Mouse (Mus musculus) hindbrain, embryonic 12.5 days (tissue): ENCODE results near the gene H1foo. TPM values are rescaled to one million over a fixed set of nuclear protein-coding genes. Genes with fewer than 3 reads are reported as not detected.

Experiments used
- ATAC-seq: fragments of 200-750 bp; cut with Nextera tagmentation; 2 replicates; pipeline ENCODE4 v1.8.0; 2017; ENCODE audit warnings: moderate TSS enrichment; ENCODE audit not compliant: low FRiP score
- H3K27ac ChIP-seq: fragments of 300-500 bp; sonication (generic); 2 replicates; pipeline ENCODE4 v1.5.1; 2016; ENCODE audit warnings: mild to moderate bottlenecking
- H3K27me3 ChIP-seq: fragments of 300-500 bp; sonication (generic); 2 replicates; pipeline ENCODE4 v1.6.1; 2016; ENCODE audit warnings: mild to moderate bottlenecking
- H3K36me3 ChIP-seq: fragments of 300-500 bp; sonication (generic); 2 replicates; pipeline ENCODE4 v1.6.1; 2016; ENCODE audit warnings: mild to moderate bottlenecking
- H3K4me1 ChIP-seq: fragments of 300-500 bp; sonication (generic); 2 replicates; pipeline ENCODE4 v1.6.1; 2016
- H3K4me2 ChIP-seq: fragments of 300-500 bp; sonication (generic); replicated peaks from 2 replicates; pipeline ENCODE4 v1.6.1; 2016; ENCODE audit warnings: mild to moderate bottlenecking
- H3K4me3 ChIP-seq: fragments of 300-500 bp; sonication (generic); 2 replicates; pipeline ENCODE4 v1.5.1; 2016; ENCODE audit warnings: mild to moderate bottlenecking
- H3K9ac ChIP-seq: fragments of 300-500 bp; sonication (generic); 2 replicates; pipeline ENCODE4 v1.6.1; 2016; ENCODE audit warnings: mild to moderate bottlenecking, moderate library complexity
- H3K9me3 ChIP-seq: fragments of 300-500 bp; sonication (generic); replicated peaks from 2 replicates; pipeline ENCODE4 v1.6.1; 2016; ENCODE audit warnings: mild to moderate bottlenecking
- WGBS: fragments of 180-500 bp; shearing (Covaris S2); methylation state at CpG from one replicate; pipeline ENCODE4 v1.1.7; 2016; 5-methylcytosine and 5-hydroxymethylcytosine counted together
- polyA plus RNA-seq: library from polyadenylated mRNA; unstranded; fragments of >200 nt; fragmentation: Nextera tagmentation; extraction: Ambion mirVana; gene quantifications from 2 replicates; pipeline ENCODE4 v1.2.1, GENCODE M21; 2016

The H1foo gene
- polyA plus RNA-seq, 1 experiment from 2014 or later, result not detected

DNA sequence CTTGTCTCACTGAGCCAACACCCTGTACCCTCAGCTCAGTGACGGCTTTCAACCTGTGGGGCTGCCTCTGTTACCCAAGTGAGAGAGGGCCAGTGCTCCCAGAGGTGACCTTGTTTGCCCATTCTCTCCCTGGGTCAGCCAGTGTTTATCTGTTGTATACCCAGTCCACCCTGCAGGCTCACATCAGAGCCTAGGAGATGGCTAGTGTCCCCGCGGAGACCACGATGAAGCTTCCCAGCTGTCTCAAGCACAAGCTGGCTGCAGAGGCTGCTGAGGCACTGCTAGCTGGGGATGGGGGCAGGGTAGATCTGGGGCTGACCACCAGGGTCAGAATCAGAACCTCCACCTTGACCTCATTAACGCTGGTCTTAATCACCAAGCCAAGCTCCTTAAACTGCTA lies 14.7 kb upstream of the H1foo start:
- ATAC-seq, result no peak
- no peaks in the 10 kb centered on the region for H3K9me3 ChIP-seq
- no peaks in the 10 kb centered on the region for H3K27me3 ChIP-seq
- H3K4me3 ChIP-seq, result no peak overlapping the region
- no peak overlapping the region for H3K27ac ChIP-seq
- peaks cover 11% of the 10 kb centered on the region for H3K4me1 ChIP-seq
- 64% methylated on average over 5 of the region's 5 CpGs for whole genome bisulfite sequencing
- H3K9ac ChIP-seq, result no peak overlapping the region
- H3K36me3 ChIP-seq, result no peaks in the 10 kb centered on the region
- no peak overlapping the region for H3K4me2 ChIP-seq

DNA sequence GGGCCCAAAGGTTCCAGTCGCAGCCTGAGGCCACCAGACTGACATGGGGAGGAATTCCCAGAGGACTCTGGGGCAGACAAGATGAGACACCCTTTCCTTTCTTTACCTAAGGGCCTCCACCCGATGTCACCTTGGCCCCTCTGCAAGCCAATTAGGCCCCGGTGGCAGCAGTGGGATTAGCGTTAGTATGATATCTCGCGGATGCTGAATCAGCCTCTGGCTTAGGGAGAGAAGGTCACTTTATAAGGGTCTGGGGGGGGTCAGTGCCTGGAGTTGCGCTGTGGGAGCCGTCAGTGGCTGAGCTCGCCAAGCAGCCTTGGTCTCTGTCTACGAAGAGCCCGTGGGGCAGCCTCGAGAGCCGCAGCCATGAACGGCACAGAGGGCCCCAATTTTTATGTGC lies 13.1 kb upstream of the H1foo start, which contains the start of gene Rho:
Gene Rho (plus strand): TSS at position 110 of the 400 bp plus-strand sequence.
- no peak within 1 kb of the TSS for H3K9ac ChIP-seq
- H3K27me3 ChIP-seq, result no peaks in the 10 kb centered on the region
- H3K4me2 ChIP-seq, result no peak within 1 kb of the TSS
- no peaks in the 10 kb centered on the region for H3K36me3 ChIP-seq
- H3K9me3 ChIP-seq, result no peaks in the 10 kb centered on the region
- H3K4me1 ChIP-seq, result peaks cover 9% of the 10 kb centered on the region
- peak within 1 kb of the TSS; percentile 40; the same call in 1 of the 2 replicates for H3K27ac ChIP-seq
- 84% methylated on average over 14 of the region's 14 CpGs for WGBS
- ATAC-seq, result no peak
- no peak within 1 kb of the TSS for H3K4me3 ChIP-seq

DNA sequence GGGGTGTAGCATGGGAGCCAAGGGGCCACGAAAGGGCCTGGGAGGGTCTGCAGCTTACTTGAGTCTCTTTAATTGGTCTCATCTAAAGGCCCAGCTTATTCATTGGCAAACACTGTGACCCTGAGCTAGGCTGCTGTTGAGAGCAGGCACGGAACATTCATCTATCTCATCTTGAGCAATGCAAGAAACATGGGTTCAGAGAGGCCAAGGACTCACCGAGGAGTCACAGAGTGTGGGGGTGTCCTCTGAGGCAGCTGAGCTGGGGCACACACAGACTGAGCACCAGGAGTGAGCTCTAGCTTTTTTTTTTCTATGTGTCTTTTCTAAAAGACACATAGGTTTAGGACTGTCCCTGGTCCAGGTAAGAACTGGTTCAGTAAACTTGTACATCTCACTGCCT lies 12.3 kb upstream of the H1foo start:
- no peak overlapping the region for H3K9ac ChIP-seq
- no peak overlapping the region for H3K27ac ChIP-seq
- no peaks in the 10 kb centered on the region for H3K27me3 ChIP-seq
- H3K36me3 ChIP-seq, result no peaks in the 10 kb centered on the region
- H3K4me3 ChIP-seq, result no peak overlapping the region
- H3K9me3 ChIP-seq, result no peaks in the 10 kb centered on the region
- ATAC-seq, result no peak
- WGBS, result 95% methylated on average over 3 of the region's 3 CpGs
- peaks cover 4% of the 10 kb centered on the region for H3K4me1 ChIP-seq
- H3K4me2 ChIP-seq, result no peak overlapping the region

DNA sequence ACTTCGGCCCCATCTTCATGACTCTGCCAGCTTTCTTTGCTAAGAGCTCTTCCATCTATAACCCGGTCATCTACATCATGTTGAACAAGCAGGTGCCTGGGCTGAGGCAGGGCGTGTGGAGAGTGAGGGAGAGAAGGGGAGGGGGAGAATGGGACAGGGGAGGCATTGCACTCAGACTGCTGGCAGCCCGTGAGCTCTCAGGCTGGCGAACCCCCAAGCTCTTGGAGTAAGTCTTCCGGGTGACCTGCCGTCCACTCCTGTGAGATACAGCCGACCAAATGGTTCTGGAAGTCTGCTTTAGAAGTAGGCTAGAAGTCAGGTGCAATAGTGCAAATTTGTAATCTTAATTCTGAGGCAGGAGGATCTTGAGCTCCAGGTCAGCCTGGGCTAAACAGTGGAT lies 9.2 kb upstream of the H1foo start:
- WGBS, result 87% methylated on average over 8 of the region's 8 CpGs

DNA sequence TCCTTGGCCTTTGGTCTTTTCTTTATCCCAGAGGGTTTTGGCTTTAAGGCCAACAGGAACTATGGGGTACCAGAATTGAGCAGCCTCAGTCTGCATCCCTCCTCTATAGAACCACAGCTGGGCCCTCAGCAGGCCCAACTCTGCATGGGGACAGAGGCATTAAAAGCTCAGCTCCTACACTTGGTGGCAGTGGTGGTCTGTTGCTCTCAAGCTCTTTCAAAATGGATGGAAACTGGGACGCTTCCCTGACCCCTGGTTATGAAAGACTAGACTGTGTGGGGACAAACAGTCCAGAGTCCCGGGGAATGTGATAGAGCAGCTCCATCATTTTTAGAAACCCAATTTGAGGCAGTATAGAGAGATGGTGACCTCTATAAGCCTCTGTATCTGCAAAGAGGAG lies 6.7 kb upstream of the H1foo start:
- H3K27me3 ChIP-seq, result no peaks in the 10 kb centered on the region
- peaks cover 9% of the 10 kb centered on the region for H3K9me3 ChIP-seq
- WGBS, result 89% methylated on average over 2 of the region's 2 CpGs
- no peak overlapping the region for H3K4me2 ChIP-seq
- ATAC-seq, result no peak
- no peak overlapping the region for H3K9ac ChIP-seq
- peaks cover 9% of the 10 kb centered on the region for H3K4me1 ChIP-seq
- no peak overlapping the region for H3K4me3 ChIP-seq
- no peak overlapping the region for H3K27ac ChIP-seq
- no peaks in the 10 kb centered on the region for H3K36me3 ChIP-seq

More for the DNA sequence above, 9.2 kb upstream of the H1foo start:
- Histone ChIP-seq H3K27ac (no peak overlapping the region), H3K4me1 (peaks cover 4% of the 10 kb centered on the region), H3K27me3 (no peaks in the 10 kb centered on the region), H3K4me3 (no peak overlapping the region), H3K36me3 (no peaks in the 10 kb centered on the region), H3K9ac (no peak overlapping the region), H3K9me3 (peaks cover 9% of the 10 kb centered on the region), H3K4me2 (no peak overlapping the region)
- no peak for ATAC-seq

DNA sequence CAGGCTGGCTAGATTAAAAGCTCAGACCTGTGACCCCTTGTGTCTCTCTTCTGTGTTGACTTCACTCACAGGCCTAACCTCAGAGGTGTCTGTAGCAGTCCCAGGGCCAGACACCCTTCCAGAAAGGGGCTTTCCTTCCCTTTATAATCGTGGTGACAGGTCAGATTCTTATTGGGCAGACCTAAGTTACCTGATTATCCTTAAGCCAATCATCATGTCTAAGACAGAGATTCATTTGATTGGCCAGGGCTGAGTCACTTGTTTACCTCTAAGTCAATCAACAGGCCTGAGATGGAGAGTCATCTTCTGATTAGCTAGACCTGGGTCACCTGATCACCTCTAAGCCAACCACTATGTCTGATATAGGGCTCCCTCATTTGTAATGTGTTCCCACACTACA lies 5.9 kb upstream of the H1foo start:
- no peaks in the 10 kb centered on the region for H3K27me3 ChIP-seq
- H3K36me3 ChIP-seq, result no peaks in the 10 kb centered on the region
- no peak overlapping the region for H3K9ac ChIP-seq
- H3K27ac ChIP-seq, result no peak overlapping the region
- peaks cover 9% of the 10 kb centered on the region for H3K9me3 ChIP-seq
- H3K4me2 ChIP-seq, result no peak overlapping the region
- WGBS, result 79% methylated on average over 1 of the region's 1 CpGs
- no peak for ATAC-seq
- peaks cover 9% of the 10 kb centered on the region for H3K4me1 ChIP-seq
- no peak overlapping the region for H3K4me3 ChIP-seq

DNA sequence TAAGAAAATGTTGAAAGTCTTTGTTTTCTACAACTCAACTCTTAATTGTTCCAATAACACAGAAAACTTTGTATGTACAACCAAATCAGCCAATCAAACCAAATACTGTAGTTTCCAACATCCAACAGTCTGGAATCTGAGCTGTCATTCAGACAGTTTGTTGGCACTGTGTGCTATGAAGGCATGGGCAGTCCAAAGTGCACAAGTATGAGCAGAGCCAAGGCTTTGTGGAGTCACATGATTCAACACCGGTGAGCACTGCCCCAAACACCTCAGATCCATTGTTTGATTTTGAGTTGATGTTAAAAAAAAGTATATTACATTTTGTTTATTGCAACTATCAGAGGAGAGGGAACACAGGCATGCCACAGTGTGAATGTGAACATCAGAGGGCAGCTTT lies 4.1 kb upstream of the H1foo start:
- no peak overlapping the region for H3K27ac ChIP-seq
- no peak overlapping the region for H3K9ac ChIP-seq
- no peaks in the 10 kb centered on the region for H3K36me3 ChIP-seq
- no peak for ATAC-seq
- no peaks in the 10 kb centered on the region for H3K27me3 ChIP-seq
- no peak overlapping the region for H3K4me2 ChIP-seq
- peaks cover 9% of the 10 kb centered on the region for H3K9me3 ChIP-seq
- no peak overlapping the region for H3K4me3 ChIP-seq
- WGBS, result 89% methylated on average over 1 of the region's 1 CpGs
- H3K4me1 ChIP-seq, result peaks cover 9% of the 10 kb centered on the region

DNA sequence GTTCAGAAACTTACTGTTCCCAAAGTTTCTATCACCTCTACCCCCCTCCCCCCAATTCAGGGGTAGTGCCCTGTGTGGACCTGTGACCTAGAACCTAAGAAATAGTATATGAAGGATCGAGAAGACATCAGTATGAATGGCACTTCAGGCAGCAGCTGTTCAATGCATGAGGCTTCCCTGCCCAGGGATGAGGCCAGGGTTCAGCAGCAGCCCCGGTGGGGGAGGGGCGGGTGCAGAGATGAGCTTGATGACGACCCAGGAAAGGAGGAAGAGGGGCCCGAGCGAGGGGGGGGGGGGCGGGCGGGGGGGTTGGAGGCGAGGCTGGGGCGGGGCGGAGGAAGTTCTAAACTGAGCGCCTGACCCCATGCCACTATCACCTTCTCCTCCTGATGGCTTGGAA lies 3.6 kb upstream of the H1foo start:
- H3K4me2 ChIP-seq, result no peak overlapping the region
- no peak overlapping the region for H3K9ac ChIP-seq
- no peak overlapping the region for H3K27ac ChIP-seq
- WGBS, result 8% methylated on average over 4 of the region's 12 CpGs
- ATAC-seq, result no peak
- H3K9me3 ChIP-seq, result peaks cover 9% of the 10 kb centered on the region
- no peaks in the 10 kb centered on the region for H3K27me3 ChIP-seq
- H3K4me1 ChIP-seq, result peaks cover 11% of the 10 kb centered on the region
- H3K36me3 ChIP-seq, result no peaks in the 10 kb centered on the region
- H3K4me3 ChIP-seq, result no peak overlapping the region

DNA sequence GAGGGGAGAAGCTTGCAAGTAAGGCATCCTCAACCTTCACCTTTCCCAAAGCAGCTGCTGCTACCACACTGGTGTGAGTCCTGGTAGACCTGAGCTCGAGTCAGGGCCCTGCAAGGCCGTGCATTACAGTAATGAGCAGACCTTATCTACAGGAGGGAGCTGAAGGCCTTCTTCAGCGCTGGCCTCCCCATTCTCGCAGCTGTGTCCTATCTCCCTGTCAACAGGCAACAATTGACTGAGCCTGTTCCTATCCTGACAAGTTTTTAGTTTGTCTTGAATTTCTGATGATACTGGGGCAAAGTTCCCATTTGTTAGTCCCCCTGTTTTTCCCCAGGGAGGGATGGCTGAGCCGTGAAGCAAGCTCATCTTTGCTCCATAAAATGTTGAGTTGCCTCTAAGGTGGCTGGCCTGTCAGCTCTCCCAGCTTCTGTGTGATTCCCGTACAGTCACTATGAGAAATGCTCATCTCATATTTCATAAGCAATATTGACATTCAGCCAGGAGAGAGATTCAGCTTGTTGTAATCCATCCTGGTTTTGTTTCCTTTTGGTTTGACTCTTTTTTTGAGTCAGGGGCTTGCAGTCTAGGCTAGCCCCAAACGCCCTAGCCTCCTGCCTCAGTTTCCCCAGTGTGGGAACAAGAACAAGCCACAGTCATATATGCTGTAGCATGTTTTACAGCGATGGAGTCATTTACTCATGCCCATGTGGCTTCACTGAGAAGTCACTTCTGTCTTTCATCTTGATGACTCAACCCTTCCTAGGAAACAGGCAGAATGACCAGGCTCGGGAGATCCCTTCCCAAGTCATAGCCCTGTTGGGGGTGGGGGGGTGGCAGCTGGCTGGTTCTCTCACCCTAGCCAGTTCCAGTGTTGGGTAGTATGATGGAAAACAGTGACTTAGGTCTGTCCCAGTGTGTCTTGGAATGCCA lies 975 bp upstream of the H1foo start:
- 77% methylated on average over 9 of the region's 9 CpGs for WGBS

DNA sequence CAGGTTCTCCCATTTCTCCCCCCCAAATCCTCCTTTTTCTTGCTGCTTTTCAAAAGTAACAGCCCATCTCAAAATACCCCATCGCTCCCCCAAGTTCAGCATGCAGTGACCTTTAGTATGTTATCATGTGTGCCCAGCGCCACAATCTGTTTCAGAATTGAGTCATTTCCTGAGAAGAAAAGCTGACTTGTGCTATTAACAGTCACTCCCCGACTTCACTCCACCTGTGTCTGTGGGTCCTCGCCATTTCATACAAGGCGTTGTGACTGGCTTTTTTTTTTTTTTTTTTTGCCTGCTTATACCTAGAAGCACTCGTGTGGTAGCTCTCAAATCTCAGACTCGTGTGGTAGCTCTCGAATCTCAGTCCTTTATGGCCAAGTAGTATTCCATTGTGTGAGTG lies 895 bp downstream of the H1foo start:
- Histone ChIP-seq H3K4me2 (no peak overlapping the region), H3K27ac (no peak overlapping the region)

More for the DNA sequence above, 975 bp upstream of the H1foo start:
- no peak overlapping the region for H3K9ac ChIP-seq
- no peak overlapping the region for H3K27ac ChIP-seq
- ATAC-seq, result no peak
- no peaks in the 10 kb centered on the region for H3K9me3 ChIP-seq
- no peaks in the 10 kb centered on the region for H3K36me3 ChIP-seq
- H3K4me3 ChIP-seq, result no peak overlapping the region
- H3K4me1 ChIP-seq, result peaks cover 16% of the 10 kb centered on the region
- no peak overlapping the region for H3K4me2 ChIP-seq
- H3K27me3 ChIP-seq, result no peaks in the 10 kb centered on the region

DNA sequence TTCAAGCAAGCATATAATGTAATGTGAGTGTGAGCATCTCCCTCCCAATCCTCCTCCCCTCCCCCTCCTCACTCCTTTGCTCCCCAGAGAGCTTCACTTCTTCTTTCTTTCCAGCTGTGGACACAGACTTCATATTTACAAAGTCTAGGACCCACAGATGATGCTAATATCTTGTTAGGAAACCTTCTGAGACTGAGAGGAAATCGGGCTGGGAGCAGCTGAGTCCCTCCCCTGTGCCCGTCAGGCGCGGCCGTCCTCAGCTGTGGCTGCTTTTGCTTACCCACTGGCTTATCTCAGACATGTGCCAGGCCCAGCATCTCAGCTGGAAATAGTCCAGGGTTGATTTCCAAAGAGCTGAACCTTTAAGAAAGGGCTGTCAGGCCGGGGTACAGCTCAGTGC lies 1.7 kb downstream of the H1foo start:
- Histone ChIP-seq H3K4me2 (no peak overlapping the region), H3K4me3 (no peak overlapping the region), H3K36me3 (no peaks in the 10 kb centered on the region), H3K27ac (0 out of 2 replicates have a peak overlapping the region, but pooled peaks have one; percentile 23), H3K9me3 (no peaks in the 10 kb centered on the region), H3K27me3 (no peaks in the 10 kb centered on the region), H3K4me1 (peaks cover 7% of the 10 kb centered on the region), H3K9ac (no peak overlapping the region)
- WGBS, result 58% methylated on average over 6 of the region's 6 CpGs
- ATAC-seq, result 0 out of 2 replicates have a peak, but pooled peaks have one; percentile 19

More for the DNA sequence above, 895 bp downstream of the H1foo start:
- no peak overlapping the region for H3K9ac ChIP-seq
- H3K27me3 ChIP-seq, result no peaks in the 10 kb centered on the region
- H3K4me1 ChIP-seq, result peaks cover 15% of the 10 kb centered on the region
- no peak overlapping the region for H3K4me3 ChIP-seq
- H3K9me3 ChIP-seq, result no peaks in the 10 kb centered on the region
- WGBS, result 84% methylated on average over 8 of the region's 8 CpGs
- H3K36me3 ChIP-seq, result no peaks in the 10 kb centered on the region
- no peak for ATAC-seq

DNA sequence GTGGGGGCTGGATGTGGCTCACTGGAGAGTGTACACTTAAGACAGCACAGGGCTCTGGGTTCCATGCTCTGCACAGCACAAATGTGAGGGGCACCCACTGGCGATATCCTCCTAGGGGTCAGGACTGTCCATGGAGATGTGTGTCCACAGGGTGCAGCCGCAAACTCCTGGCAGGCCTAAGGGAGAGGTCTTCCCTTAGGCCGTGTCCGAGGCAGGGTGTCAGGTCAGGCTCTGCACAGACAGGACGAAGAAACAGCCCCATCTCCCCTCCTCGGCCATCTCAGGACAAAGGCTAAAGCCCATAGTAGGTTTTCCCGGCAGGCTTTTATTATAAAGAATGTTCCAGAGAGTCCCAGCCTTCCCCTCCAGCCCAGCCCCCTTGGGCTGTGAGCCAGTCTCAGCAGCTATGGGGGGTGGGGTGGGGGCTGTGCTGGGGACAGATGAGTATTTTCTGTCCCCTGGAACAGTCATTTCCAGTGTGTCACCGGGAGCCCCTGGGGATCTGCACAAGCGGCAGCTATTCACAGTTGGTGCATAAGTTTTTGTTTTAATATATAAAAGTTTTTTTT lies 9.9 kb downstream of the H1foo start:
- no peak overlapping the region for H3K27ac ChIP-seq
- no peak overlapping the region for H3K4me3 ChIP-seq
- 0 out of 2 replicates have a peak overlapping the region, but pooled peaks have one; percentile 6 for H3K9ac ChIP-seq
- H3K36me3 ChIP-seq, result no peaks in the 10 kb centered on the region
- 74% methylated on average over 9 of the region's 9 CpGs for WGBS
- H3K9me3 ChIP-seq, result no peaks in the 10 kb centered on the region
- H3K4me1 ChIP-seq, result peaks cover 22% of the 10 kb centered on the region
- ATAC-seq, result no peak
- H3K4me2 ChIP-seq, result no peak overlapping the region
- no peaks in the 10 kb centered on the region for H3K27me3 ChIP-seq
